Mouse (Mus musculus) erythroblast, embryonic 14.5 days (primary cell): ENCODE data around the gene Phc3. TPM values are rescaled to one million over a fixed set of nuclear protein-coding genes. Genes with fewer than 3 reads are reported as not detected.

Experiments
- H3K27me3 ChIP-seq: 2 replicates; pipeline ENCODE4 v1.6.1; 2012; ENCODE audit warnings: inconsistent platforms; ENCODE audit not compliant: control insufficient read depth
- H3K36me3 ChIP-seq: 2 replicates; pipeline ENCODE4 v1.6.1; 2012; ENCODE audit warnings: mild to moderate bottlenecking, inconsistent platforms; ENCODE audit not compliant: control insufficient read depth
- H3K4me1 ChIP-seq: 2 replicates; pipeline ENCODE4 v1.6.1; 2012; ENCODE audit warnings: inconsistent platforms; ENCODE audit not compliant: control insufficient read depth
- H3K4me3 ChIP-seq: replicated peaks from 2 replicates; pipeline ENCODE3; 2012; ENCODE audit warnings: moderate library complexity, mild to moderate bottlenecking, inconsistent platforms
- H3K9me3 ChIP-seq: 2 replicates; pipeline ENCODE4 v1.6.1; 2012; ENCODE audit warnings: low read length, inconsistent platforms, mixed read lengths; ENCODE audit not compliant: control insufficient read depth
- GATA1 ChIP-seq: IDR thresholded peaks from 2 replicates; pipeline ENCODE4 v1.6.1; 2012; ENCODE audit warnings: low read length, inconsistent platforms, mixed read lengths
- TAL1 ChIP-seq: IDR thresholded peaks from 3 replicates; pipeline ENCODE4 v1.6.1; 2012; ENCODE audit warnings: low read length, inconsistent platforms, mixed read lengths
- polyA plus RNA-seq: library from polyadenylated mRNA; stranded (reverse); fragments of >175 nt; gene quantifications from 2 replicates; pipeline ENCODE4 v1.2.3, GENCODE M21; 2012

The Phc3 gene
- polyA plus RNA-seq, 1 experiment = 0.08 TPM

DNA sequence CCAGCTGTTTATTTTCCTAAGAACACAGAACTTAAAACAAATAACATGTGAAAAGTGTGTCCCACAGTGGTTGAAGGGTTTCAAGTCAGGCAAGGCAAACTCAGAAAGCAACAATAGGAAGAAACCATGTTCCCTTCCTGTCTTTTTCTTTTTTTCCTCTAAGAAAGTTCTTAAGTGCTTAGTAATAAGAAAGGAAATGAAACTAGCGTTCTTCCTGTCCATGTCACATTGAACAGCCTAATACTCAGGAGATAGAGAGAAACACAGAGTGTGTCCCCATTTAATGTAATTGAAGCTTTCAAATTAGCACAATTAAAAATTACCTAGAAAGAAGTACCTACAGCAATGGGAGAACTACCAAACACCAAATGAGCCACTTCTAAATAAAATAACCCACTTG lies 64.6 kb downstream of the Phc3 start:
- TF ChIP-seq TAL1 = no peak
- no peak for TF ChIP-seq GATA1

DNA sequence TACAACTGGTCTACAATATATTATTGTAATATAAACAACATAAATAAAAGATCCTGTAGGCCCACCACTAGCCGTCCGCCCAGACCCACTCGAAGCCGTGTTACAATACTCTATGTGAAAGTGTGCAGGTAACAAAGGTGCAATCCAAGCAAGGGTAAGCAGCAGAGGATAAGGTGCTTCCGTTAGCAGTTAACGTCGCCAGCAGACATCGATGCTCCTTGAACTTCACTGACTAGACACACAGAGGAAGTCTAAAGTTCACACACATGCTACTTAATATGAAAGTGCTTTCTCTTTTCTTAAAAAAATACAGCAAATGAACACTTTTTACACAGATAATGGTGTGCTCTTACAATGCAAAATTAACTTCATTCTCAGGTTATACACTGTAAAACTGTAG lies 69.8 kb downstream of the Phc3 start:
- Histone ChIP-seq H3K27me3 (no peaks in the 10 kb centered on the region), H3K9me3 (no peaks in the 10 kb centered on the region), H3K36me3 (peaks cover 54% of the 10 kb centered on the region), H3K4me1 (no peaks in the 10 kb centered on the region), H3K4me3 (no peak overlapping the region)
- TF ChIP-seq TAL1 (no peak), GATA1 (no peak)

More for the DNA sequence above, 64.6 kb downstream of the Phc3 start:
- Histone ChIP-seq H3K27me3 (no peaks in the 10 kb centered on the region), H3K9me3 (no peaks in the 10 kb centered on the region), H3K4me3 (no peak overlapping the region), H3K4me1 (no peaks in the 10 kb centered on the region), H3K36me3 (peaks cover 72% of the 10 kb centered on the region)

- TF ChIP-seq TAL1 (no peak), GATA1 (no peak)
- Histone ChIP-seq H3K4me1 (no peaks in the 10 kb centered on the region), H3K27me3 (no peaks in the 10 kb centered on the region), H3K4me3 (no peak overlapping the region), H3K9me3 (no peaks in the 10 kb centered on the region), H3K36me3 (peaks cover 40% of the 10 kb centered on the region)
Measured at GRCm38 (mm10) chr3:30896721-30897120, 72.5 kb downstream of the Phc3 start.

GRCm38 (mm10) chr3:30889014-30889413 lies 80.2 kb downstream of the Phc3 start:
- H3K27me3 ChIP-seq = no peaks in the 10 kb centered on the region; the same call in 1 of the 2 replicates
- H3K4me1 ChIP-seq = no peaks in the 10 kb centered on the region
- TF ChIP-seq TAL1 = no peak
- no peak for TF ChIP-seq GATA1
- no peaks in the 10 kb centered on the region for H3K36me3 ChIP-seq
- H3K9me3 ChIP-seq = peaks cover 5% of the 10 kb centered on the region
- H3K4me3 ChIP-seq = no peak overlapping the region

- Histone ChIP-seq H3K9me3 (peaks cover 13% of the 10 kb centered on the region), H3K4me1 (no peaks in the 10 kb centered on the region), H3K36me3 (no peaks in the 10 kb centered on the region), H3K4me3 (no peak overlapping the region), H3K27me3 (no peaks in the 10 kb centered on the region; the same call in 1 of the 2 replicates)
- no peak for TF ChIP-seq GATA1
- no peak for TF ChIP-seq TAL1
Measured at GRCm38 (mm10) chr3:30887449-30887848, 81.8 kb downstream of the Phc3 start.

GRCm38 (mm10) chr3:30876709-30877108 lies 92.5 kb downstream of the Phc3 start:
- Histone ChIP-seq H3K4me1 (no peaks in the 10 kb centered on the region), H3K27me3 (no peaks in the 10 kb centered on the region), H3K9me3 (no peaks in the 10 kb centered on the region), H3K4me3 (no peak overlapping the region), H3K36me3 (no peaks in the 10 kb centered on the region)
- TF ChIP-seq TAL1 (no peak), GATA1 (no peak)

- no peaks in the 10 kb centered on the region for H3K9me3 ChIP-seq
- H3K4me1 ChIP-seq = no peaks in the 10 kb centered on the region
- no peaks in the 10 kb centered on the region for H3K36me3 ChIP-seq
- H3K27me3 ChIP-seq = no peaks in the 10 kb centered on the region
- no peak overlapping the region for H3K4me3 ChIP-seq
- TF ChIP-seq GATA1 = no peak
Measured at GRCm38 (mm10) chr3:30869995-30870394, 99.2 kb downstream of the Phc3 start.

DNA sequence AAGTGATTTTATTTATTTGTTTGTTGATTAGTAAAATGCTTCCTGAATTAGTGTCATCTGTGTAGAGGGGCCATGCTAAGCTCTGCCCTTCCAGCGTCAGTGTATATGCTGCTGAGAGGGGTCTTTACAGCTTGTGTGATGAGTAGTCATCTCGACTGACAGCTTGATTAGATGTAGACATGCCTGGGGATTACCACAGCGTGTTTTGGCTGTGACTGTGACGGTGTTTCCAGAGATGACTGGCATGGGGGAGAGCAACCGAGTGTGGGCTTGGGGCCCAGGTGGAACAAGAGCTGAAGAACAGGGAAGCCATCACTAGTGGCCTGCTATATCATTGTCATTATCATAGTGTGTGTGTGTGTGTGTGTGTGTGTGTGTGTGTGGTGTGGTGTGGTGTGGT lies 100.6 kb downstream of the Phc3 start:
- Histone ChIP-seq H3K27me3 (no peaks in the 10 kb centered on the region), H3K9me3 (no peaks in the 10 kb centered on the region), H3K4me3 (no peak overlapping the region), H3K36me3 (no peaks in the 10 kb centered on the region), H3K4me1 (no peaks in the 10 kb centered on the region)
- TF ChIP-seq GATA1 (no peak), TAL1 (no peak)

DNA sequence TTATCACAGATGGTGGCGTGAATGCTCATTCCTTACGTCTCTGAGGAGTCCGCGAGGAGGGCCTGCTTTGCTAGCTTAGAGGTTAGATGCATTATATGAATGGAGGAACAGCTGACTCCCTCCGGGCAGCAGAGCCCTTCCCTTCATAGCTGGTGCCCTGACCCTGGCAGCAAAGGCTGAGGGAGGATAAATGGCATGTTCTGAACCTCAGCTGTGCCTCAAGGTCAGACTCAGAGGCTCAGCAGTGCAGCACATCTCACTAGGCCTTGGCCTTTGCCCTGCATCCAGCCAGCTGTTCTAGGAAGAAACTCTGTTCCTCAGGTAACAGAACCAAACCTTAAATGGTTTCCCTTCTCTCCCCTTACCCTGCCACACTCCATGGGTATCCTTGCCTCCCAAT lies 101.0 kb downstream of the Phc3 start:
- Histone ChIP-seq H3K4me3 (no peak overlapping the region), H3K36me3 (no peaks in the 10 kb centered on the region), H3K27me3 (no peaks in the 10 kb centered on the region), H3K4me1 (no peaks in the 10 kb centered on the region), H3K9me3 (no peaks in the 10 kb centered on the region)
- TF ChIP-seq GATA1 (no peak), TAL1 (no peak)

- Histone ChIP-seq H3K27me3 (no peaks in the 10 kb centered on the region), H3K9me3 (no peaks in the 10 kb centered on the region), H3K4me1 (no peaks in the 10 kb centered on the region), H3K36me3 (no peaks in the 10 kb centered on the region), H3K4me3 (no peak overlapping the region)
- no peak for TF ChIP-seq TAL1
- TF ChIP-seq GATA1 = no peak
Measured at GRCm38 (mm10) chr3:30864640-30865039, 104.6 kb downstream of the Phc3 start.
